Mouse (Mus musculus): ENCODE results near the gene Rab4b.

DNA sequence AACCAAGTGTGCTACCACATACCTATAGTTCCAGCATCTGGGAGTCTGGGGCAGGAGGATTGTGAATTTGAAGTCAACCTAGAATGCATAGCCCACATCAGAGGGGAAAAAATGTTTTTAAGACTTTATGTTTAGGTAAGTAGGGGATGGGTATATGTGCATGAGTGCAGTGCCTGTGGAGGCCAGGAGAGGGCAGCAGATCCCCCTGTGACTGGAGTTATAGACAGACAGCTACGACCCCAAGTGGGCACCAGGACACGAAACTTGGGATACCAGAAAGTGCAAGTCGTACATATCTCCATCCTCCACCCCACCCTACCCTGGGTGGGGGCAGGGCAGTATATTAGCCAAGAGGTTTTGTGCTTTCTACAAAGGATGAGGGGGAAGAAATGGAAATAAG is 6.3 kb upstream of the Rab4b start:
- TF ChIP-seq MAX (IDR thresholded peaks at IDR 0.05) (no peak), MYOD1 (IDR thresholded peaks at IDR 0.05; ENCODE audit: control insufficient read depth, insufficient read length, low read depth) (no peak)
